Mouse (Mus musculus): ENCODE data around the gene Clk4. TPM values are rescaled to one million over a fixed set of nuclear protein-coding genes. Genes with fewer than 3 reads are reported as not detected.

Clk4 gene
- polyA plus RNA-seq, 1 experiment from 2014 or later = 155 TPM

GRCm38 (mm10) chr11:51315991-51316810, 54.7 kb downstream of the Clk4 start:
- Histone ChIP-seq H3K9me3 (no peaks in the 10 kb centered on the region), H3K27me3 (no peaks in the 10 kb centered on the region), H3K36me3 (no peaks in the 10 kb centered on the region), H3K9ac (no peak overlapping the region), H3K4me1 (no peaks in the 10 kb centered on the region), H3K4me2 (replicated peaks) (no peak overlapping the region), H3K27ac (no peak overlapping the region), H3K4me3 (no peak overlapping the region)
- 86% methylated on average over 7 of the region's 7 CpGs for WGBS
- no peak for ATAC-seq (ENCODE audit: insufficient number of reproducible peaks, insufficient read depth, low FRiP score, low TSS enrichment)

- H3K36me3 ChIP-seq = no peaks in the 10 kb centered on the region
- H3K9me3 ChIP-seq = no peaks in the 10 kb centered on the region
- ATAC-seq (ENCODE audit: insufficient number of reproducible peaks, insufficient read depth, low FRiP score, low TSS enrichment) = no peak
- H3K4me2 ChIP-seq (replicated peaks) = no peak overlapping the region
- H3K4me3 ChIP-seq = no peak overlapping the region
- H3K9ac ChIP-seq = no peak overlapping the region
- H3K27ac ChIP-seq = no peak overlapping the region
- H3K27me3 ChIP-seq = no peaks in the 10 kb centered on the region
- H3K4me1 ChIP-seq = no peaks in the 10 kb centered on the region
Observed at GRCm38 (mm10) chr11:51320609-51321008, 59.1 kb downstream of the Clk4 start.

- H3K9me3 ChIP-seq = no peaks in the 10 kb centered on the region
- no peak overlapping the region for H3K4me3 ChIP-seq
- H3K27ac ChIP-seq = no peak overlapping the region
- no peaks in the 10 kb centered on the region for H3K4me1 ChIP-seq
- H3K9ac ChIP-seq = no peak overlapping the region
- H3K27me3 ChIP-seq = no peaks in the 10 kb centered on the region
- 66% methylated on average over 6 of the region's 6 CpGs for WGBS
- no peaks in the 10 kb centered on the region for H3K36me3 ChIP-seq
- no peak overlapping the region for H3K4me2 ChIP-seq (replicated peaks)
- no peak for ATAC-seq (ENCODE audit: insufficient number of reproducible peaks, insufficient read depth, low FRiP score, low TSS enrichment)
Observed at GRCm38 (mm10) chr11:51326908-51327307, 65.4 kb downstream of the Clk4 start.

- H3K36me3 ChIP-seq = no peaks in the 10 kb centered on the region
- WGBS = 85% methylated on average over 12 of the region's 12 CpGs
- no peak overlapping the region for H3K4me2 ChIP-seq (replicated peaks)
- no peak overlapping the region for H3K4me3 ChIP-seq
- no peak for ATAC-seq (ENCODE audit: insufficient number of reproducible peaks, insufficient read depth, low FRiP score, low TSS enrichment)
- no peak overlapping the region for H3K27ac ChIP-seq
- no peak overlapping the region for H3K9ac ChIP-seq
- no peaks in the 10 kb centered on the region for H3K27me3 ChIP-seq
- no peaks in the 10 kb centered on the region for H3K4me1 ChIP-seq
- H3K9me3 ChIP-seq = no peaks in the 10 kb centered on the region
Observed at GRCm38 (mm10) chr11:51328387-51328942, 66.9 kb downstream of the Clk4 start.

GRCm38 (mm10) chr11:51329837-51330714, 68.5 kb downstream of the Clk4 start:
- Histone ChIP-seq H3K9me3 (no peaks in the 10 kb centered on the region), H3K4me2 (replicated peaks) (no peak overlapping the region), H3K36me3 (no peaks in the 10 kb centered on the region), H3K27ac (no peak overlapping the region), H3K4me3 (no peak overlapping the region), H3K9ac (no peak overlapping the region), H3K27me3 (no peaks in the 10 kb centered on the region), H3K4me1 (no peaks in the 10 kb centered on the region)
- WGBS = 80% methylated on average over 11 of the region's 11 CpGs
- ATAC-seq (ENCODE audit: insufficient number of reproducible peaks, insufficient read depth, low FRiP score, low TSS enrichment) = no peak

Other genes starting within 250 kb of the Clk4 start
- not detected in 2 replicates for gene Olfr54, start 247.5 kb upstream of the Clk4 start, polyA plus RNA-seq (2016; fragmentation: Nextera tagmentation; extraction: Ambion mirVana)
- gene Olfr1375, start 213.6 kb upstream of the Clk4 start, polyA plus RNA-seq (2016; fragmentation: Nextera tagmentation; extraction: Ambion mirVana) = not detected in 2 replicates
- 9.2 and 10.6 TPM in 2 replicates for gene Zfp354a, start 202.5 kb upstream of the Clk4 start, polyA plus RNA-seq (2016; fragmentation: Nextera tagmentation; extraction: Ambion mirVana)
- gene Gm12569, start 41.3 kb upstream of the Clk4 start, polyA plus RNA-seq (2016; fragmentation: Nextera tagmentation; extraction: Ambion mirVana) = not detected in 2 replicates
- gene BC049762, start 1.3 kb downstream of the Clk4 start, polyA plus RNA-seq (2016; fragmentation: Nextera tagmentation; extraction: Ambion mirVana) = 0.22 TPM in 1 of 2 replicates, not detected in the other
- gene Col23a1, start 28.2 kb downstream of the Clk4 start, polyA plus RNA-seq (2016; fragmentation: Nextera tagmentation; extraction: Ambion mirVana) = 29.3 and 32.4 TPM in 2 replicates